Mouse (Mus musculus) forebrain, embryonic 12.5 days (tissue): Measurements from ENCODE around the gene Hint2. TPM values are rescaled to one million over a fixed set of nuclear protein-coding genes. Genes with fewer than 3 reads are reported as not detected.

ENCODE experiments used
- ATAC-seq: fragments of 200-750 bp; cut with Nextera tagmentation; 2 replicates; pipeline ENCODE4 v1.8.0; 2017; ENCODE audit warnings: moderate TSS enrichment; ENCODE audit not compliant: low FRiP score
- H3K27ac ChIP-seq: fragments of 300-500 bp; sonication (generic); 2 replicates; pipeline ENCODE4 v1.5.1; 2016; ENCODE audit warnings: mild to moderate bottlenecking
- H3K27me3 ChIP-seq: fragments of 300-500 bp; sonication (generic); 2 replicates; pipeline ENCODE4 v1.6.1; 2016; ENCODE audit warnings: mild to moderate bottlenecking
- H3K36me3 ChIP-seq: fragments of 300-500 bp; sonication (generic); replicated peaks from 2 replicates; pipeline ENCODE4 v1.6.1; 2016; ENCODE audit warnings: mild to moderate bottlenecking
- H3K4me1 ChIP-seq: fragments of 300-500 bp; sonication (generic); 2 replicates; pipeline ENCODE4 v1.6.1; 2016
- H3K4me2 ChIP-seq: fragments of 300-500 bp; sonication (generic); 2 replicates; pipeline ENCODE4 v1.6.1; 2016; ENCODE audit warnings: mild to moderate bottlenecking, moderate library complexity
- H3K4me3 ChIP-seq: fragments of 300-500 bp; sonication (generic); replicated peaks from 2 replicates; pipeline ENCODE4 v1.5.1; 2016; ENCODE audit warnings: mild to moderate bottlenecking
- H3K9ac ChIP-seq: fragments of 300-500 bp; sonication (generic); 2 replicates; pipeline ENCODE4 v1.6.1; 2016; ENCODE audit warnings: mild to moderate bottlenecking
- H3K9me3 ChIP-seq: fragments of 300-500 bp; sonication (generic); 2 replicates; pipeline ENCODE4 v1.6.1; 2016
- WGBS: fragments of 180-500 bp; shearing (Covaris S2); methylation state at CpG from one replicate; pipeline ENCODE4 v1.1.7; 2016; 5-methylcytosine and 5-hydroxymethylcytosine counted together
- polyA plus RNA-seq: library from polyadenylated mRNA; unstranded; fragments of >200 nt; fragmentation: Nextera tagmentation; extraction: Ambion mirVana; gene quantifications from 2 replicates; pipeline ENCODE4 v1.2.1, GENCODE M21; 2016

Gene Hint2
- polyA plus RNA-seq, result 69.5 and 71.2 TPM in 2 replicates

DNA sequence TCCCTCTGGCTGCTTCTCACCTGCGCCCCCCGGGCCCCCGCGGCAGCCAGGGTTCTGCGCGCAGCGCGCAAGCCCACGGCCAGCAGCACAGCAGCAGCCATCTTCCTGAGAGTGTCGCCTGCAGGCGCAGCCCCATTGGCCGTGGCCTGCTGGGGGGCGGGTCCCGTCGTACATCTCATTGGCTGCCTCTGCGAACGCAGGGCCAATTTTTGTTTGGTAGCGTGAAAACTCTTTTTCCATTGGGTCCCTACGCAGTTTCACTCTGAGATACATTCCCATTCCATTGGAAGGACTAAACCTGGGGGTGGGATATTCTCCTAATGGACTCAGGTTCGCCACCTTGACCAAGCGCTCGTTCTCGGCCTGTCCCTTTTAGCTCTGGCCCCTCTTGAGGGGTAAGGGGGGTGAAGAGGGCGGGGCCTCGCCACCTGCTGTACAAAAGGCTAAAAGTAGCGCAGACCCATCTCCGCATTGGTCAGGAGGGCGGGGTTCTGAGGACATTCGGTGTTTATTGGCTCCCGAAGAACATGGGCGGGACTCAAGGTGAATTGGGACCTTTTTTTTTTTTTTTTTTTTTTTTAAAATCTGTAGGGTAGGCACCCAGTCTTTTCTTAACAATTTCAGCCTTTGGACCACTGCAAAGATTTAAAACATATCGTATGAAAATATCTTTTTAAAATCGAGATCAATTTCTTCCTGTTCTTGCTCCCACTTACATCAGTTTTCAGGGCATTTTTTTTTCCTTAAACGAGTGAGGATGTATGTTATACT is at the start of gene Hint2:
TSS of gene Hint2 (minus strand) at position 128 of the 771 bp plus-strand sequence.
- WGBS, result 1% methylated on average over 33 of the region's 34 CpGs
- Histone ChIP-seq H3K9me3 (no peaks in the 10 kb centered on the region), H3K4me3 (peak within 1 kb of the TSS; percentile 72), H3K4me2 (peak within 1 kb of the TSS; percentile 73), H3K4me1 (peaks cover 18% of the 10 kb centered on the region), H3K9ac (peak within 1 kb of the TSS; percentile 81), H3K27ac (peak within 1 kb of the TSS; percentile 91), H3K27me3 (peaks cover 6% of the 10 kb centered on the region), H3K36me3 (peaks cover 2% of the 10 kb centered on the region; the same call in 1 of the 2 replicates)
- peak; percentile 96 for ATAC-seq

DNA sequence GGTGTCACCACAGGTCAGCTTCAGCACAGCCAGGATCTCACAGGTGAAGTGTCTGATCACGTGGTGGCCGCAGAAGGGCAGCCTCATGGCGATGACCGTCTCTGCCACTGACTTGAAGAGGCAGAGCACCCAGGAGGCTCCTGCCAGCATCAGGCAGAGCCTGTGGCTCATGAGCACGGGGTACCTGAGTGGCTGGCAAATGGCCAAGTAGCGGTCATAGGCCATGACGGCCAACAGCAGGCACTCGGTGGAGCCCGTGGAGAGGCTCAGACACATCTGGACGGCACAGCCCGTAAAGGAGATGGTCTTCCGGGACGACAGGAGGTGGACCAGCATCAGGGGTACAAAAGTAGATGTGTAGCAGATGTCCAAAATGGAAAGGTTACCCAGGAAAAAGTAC is 49.7 kb upstream of the Hint2 start:
- H3K27me3 ChIP-seq, result no peaks in the 10 kb centered on the region
- no peak overlapping the region for H3K9ac ChIP-seq
- no peak overlapping the region for H3K4me3 ChIP-seq
- no peak overlapping the region for H3K4me2 ChIP-seq
- H3K9me3 ChIP-seq, result no peaks in the 10 kb centered on the region
- no peak overlapping the region for H3K27ac ChIP-seq
- H3K36me3 ChIP-seq, result no peaks in the 10 kb centered on the region
- ATAC-seq, result no peak
- peaks cover 3% of the 10 kb centered on the region; the same call in 1 of the 2 replicates for H3K4me1 ChIP-seq
- WGBS, result 89% methylated on average over 13 of the region's 13 CpGs

DNA sequence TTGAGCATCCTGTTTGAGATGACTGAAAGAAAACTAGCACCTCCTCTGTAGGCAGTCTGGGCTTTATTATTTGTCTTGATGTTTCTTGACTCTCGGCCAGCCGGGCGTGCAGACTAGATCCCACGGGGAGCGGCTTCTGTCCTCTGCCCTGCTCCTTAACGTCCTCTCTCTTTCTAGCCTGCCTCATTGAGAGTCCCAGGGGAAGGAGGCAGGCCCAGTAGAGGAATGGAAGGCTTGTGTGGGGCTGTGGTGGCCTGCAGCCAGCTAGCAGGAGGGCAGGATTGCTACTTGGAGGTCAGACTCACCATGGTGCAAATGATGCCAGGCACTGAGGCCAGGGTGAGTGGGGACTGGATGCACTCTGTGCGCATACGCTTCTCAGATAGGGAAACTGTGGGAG is 47.6 kb upstream of the Hint2 start:
- ATAC-seq, result no peak
- Histone ChIP-seq H3K4me3 (no peak overlapping the region), H3K9me3 (no peaks in the 10 kb centered on the region), H3K4me2 (no peak overlapping the region), H3K36me3 (no peaks in the 10 kb centered on the region), H3K9ac (no peak overlapping the region), H3K27me3 (no peaks in the 10 kb centered on the region), H3K4me1 (peaks cover 3% of the 10 kb centered on the region; the same call in 1 of the 2 replicates), H3K27ac (no peak overlapping the region)
- 87% methylated on average over 8 of the region's 8 CpGs for WGBS

DNA sequence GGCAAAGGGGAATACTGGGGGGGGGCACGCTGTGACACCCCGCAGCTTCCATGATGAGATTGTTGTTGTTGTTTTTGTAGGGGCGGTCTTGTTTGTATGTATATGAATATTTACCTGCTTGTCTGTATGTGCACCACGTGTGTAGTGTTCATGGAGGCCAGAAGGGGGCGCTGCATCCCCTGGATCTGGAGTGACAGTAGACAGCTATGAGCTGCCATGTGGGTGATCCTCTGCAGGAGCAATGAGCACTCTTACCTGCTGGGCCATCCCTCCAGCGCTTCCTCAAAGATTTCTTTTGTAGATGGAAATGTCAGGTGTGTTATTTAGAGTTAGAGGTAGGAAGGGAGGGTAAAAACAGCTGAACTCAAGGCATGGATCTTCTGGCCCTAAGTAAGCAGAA is 47.2 kb upstream of the Hint2 start:
- Histone ChIP-seq H3K27ac (no peak overlapping the region), H3K9ac (no peak overlapping the region), H3K27me3 (no peaks in the 10 kb centered on the region), H3K4me2 (no peak overlapping the region), H3K36me3 (no peaks in the 10 kb centered on the region), H3K4me1 (peaks cover 3% of the 10 kb centered on the region; the same call in 1 of the 2 replicates), H3K4me3 (no peak overlapping the region), H3K9me3 (no peaks in the 10 kb centered on the region)
- 73% methylated on average over 6 of the region's 6 CpGs for WGBS
- no peak for ATAC-seq

DNA sequence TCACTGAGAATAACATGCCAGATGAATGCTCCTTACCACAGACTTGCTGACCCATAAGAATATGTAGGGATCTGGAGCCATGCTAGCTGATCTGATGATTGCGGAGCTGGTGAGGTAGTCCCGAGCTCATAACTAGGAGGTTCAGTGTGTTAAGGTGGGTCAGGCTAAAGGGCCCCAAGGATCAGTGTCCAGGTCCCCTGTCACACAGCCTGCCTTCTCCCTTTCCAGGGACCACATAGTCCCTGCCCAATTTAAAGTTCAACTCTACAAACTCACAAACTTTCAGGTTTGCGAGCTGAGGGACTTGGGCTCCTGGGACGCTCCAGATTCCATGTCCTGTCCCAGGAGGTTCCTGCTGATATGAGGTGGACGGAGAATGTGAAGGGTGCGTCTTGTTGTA is 44.4 kb upstream of the Hint2 start, which contains the start of gene Olfr70:
TSS of gene Olfr70 (minus strand) at position 101 of the 400 bp plus-strand sequence.
- H3K9me3 ChIP-seq, result no peaks in the 10 kb centered on the region
- H3K27ac ChIP-seq, result no peak within 1 kb of the TSS
- H3K4me3 ChIP-seq, result no peak within 1 kb of the TSS
- no peak for ATAC-seq
- H3K4me2 ChIP-seq, result no peak within 1 kb of the TSS
- 87% methylated on average over 6 of the region's 6 CpGs for WGBS
- no peaks in the 10 kb centered on the region for H3K4me1 ChIP-seq
- H3K9ac ChIP-seq, result no peak within 1 kb of the TSS
- no peaks in the 10 kb centered on the region for H3K27me3 ChIP-seq
- H3K36me3 ChIP-seq, result no peaks in the 10 kb centered on the region

DNA sequence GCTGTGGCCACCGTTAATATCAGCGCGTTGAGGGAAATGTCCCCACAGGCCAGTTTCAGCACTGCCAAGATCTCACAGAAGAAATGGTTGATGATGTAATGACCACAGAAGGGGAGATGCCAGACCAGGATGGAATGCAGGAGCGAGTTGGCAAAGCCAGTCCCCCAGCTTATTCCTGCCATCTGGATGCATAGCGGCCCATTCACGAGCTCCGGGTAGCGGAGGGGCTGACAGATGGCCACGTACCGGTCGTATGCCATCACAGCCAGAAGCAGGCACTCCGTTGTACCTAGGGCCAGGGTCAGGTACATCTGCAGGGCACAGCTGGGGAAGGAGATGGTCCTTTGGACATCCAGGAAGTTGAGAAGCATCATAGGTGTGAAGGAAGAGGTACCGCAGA is 40.3 kb upstream of the Hint2 start:
- no peaks in the 10 kb centered on the region for H3K9me3 ChIP-seq
- no peaks in the 10 kb centered on the region for H3K4me1 ChIP-seq
- no peak overlapping the region for H3K4me3 ChIP-seq
- no peaks in the 10 kb centered on the region; the same call in 1 of the 2 replicates for H3K36me3 ChIP-seq
- ATAC-seq, result no peak
- no peak overlapping the region for H3K27ac ChIP-seq
- H3K4me2 ChIP-seq, result no peak overlapping the region
- H3K27me3 ChIP-seq, result no peaks in the 10 kb centered on the region
- WGBS, result 91% methylated on average over 13 of the region's 13 CpGs
- H3K9ac ChIP-seq, result no peak overlapping the region

DNA sequence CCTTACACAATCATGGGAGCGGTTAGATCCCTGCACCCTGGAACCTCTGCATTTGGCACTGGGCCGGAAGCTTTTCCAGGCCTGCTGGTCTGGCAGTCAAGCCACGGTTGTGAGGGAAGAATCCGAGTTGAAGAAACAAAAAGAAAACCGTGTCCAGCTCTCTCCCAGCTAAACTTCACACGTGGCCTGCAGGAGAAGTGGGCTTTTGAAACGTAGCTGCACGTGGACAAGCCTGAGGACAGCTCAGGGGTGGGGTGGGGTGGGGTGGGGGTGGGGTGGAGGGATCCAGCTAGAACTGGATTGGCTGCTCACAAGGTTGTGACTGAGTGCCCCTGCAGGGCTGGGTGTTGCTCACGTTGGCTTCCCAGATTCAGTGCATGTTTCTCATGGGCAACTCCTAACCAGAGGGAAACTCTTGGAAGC is 39.0 kb upstream of the Hint2 start:
- no peak for ATAC-seq
- Histone ChIP-seq H3K9me3 (no peaks in the 10 kb centered on the region), H3K36me3 (peaks cover 6% of the 10 kb centered on the region), H3K4me2 (no peak overlapping the region), H3K9ac (no peak overlapping the region), H3K27ac (no peak overlapping the region), H3K4me3 (no peak overlapping the region), H3K4me1 (no peaks in the 10 kb centered on the region), H3K27me3 (no peaks in the 10 kb centered on the region)
- WGBS, result 40% methylated on average over 9 of the region's 9 CpGs

DNA sequence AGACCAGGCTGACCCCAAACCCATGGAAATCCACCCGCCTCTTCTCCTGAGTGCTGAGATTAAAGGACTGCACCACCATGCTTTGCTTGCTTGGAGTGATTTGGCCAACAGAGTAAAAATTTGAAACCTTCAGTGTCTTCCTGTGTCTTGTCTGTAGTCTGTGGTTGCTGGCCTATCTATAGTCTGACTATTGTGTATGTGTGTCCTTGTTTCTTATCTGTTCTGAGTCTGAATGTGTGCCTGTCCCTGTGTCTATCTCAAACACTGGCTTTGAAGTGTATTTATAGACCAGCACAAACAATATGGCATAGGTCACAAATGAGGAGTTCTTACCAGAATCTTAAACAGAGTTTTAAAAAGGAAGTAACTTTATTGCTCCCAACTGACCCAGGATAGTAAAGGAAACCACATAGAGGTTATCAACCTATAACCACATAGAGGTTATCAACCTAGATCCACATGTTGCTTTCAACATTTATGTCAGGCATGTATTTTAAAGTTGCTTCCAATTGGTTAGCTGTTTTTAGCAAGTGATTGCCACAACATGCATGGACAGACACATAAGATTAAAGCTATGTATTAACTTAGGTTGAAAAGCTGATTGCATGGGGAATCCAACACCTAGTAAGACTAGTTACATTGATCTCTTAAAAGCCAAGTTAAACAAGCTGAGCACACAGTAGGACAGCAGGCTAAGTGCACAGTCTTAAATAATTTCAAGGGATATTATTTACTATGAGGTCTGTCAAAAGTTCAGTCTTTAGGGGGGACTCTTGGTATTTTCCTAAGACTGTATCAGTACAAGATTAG is 38.4 kb upstream of the Hint2 start:
- Histone ChIP-seq H3K36me3 (peaks cover 12% of the 10 kb centered on the region), H3K4me2 (no peak overlapping the region), H3K4me3 (no peak overlapping the region), H3K9ac (no peak overlapping the region), H3K4me1 (no peaks in the 10 kb centered on the region), H3K9me3 (no peaks in the 10 kb centered on the region), H3K27ac (no peak overlapping the region), H3K27me3 (no peaks in the 10 kb centered on the region)
- 82% methylated on average over 1 of the region's 1 CpGs for WGBS
- no peak for ATAC-seq

DNA sequence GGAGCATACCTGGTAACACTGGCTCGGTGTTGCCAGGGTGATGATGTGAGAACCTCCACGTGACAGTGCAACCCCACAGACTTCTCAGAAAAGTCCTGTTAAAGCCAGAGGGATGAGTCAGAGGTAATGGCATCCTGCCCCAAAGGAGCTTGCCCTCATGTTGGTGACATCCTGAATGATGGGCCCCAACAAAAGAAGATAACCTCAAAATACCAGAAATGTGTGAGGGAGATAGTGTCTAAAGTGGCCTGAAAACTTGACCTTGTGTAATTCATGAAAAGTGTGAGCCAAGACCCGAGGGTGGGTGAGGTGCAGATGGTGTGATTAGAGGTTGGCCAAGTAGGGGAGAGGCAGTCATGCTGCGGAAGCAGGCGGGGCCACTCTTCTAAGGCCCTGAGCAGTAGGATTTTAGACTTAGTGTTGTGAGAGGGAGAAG is 37.6 kb upstream of the Hint2 start:
- 78% methylated on average over 5 of the region's 5 CpGs for WGBS
- no peak for ATAC-seq
- H3K4me3 ChIP-seq, result no peak overlapping the region

DNA sequence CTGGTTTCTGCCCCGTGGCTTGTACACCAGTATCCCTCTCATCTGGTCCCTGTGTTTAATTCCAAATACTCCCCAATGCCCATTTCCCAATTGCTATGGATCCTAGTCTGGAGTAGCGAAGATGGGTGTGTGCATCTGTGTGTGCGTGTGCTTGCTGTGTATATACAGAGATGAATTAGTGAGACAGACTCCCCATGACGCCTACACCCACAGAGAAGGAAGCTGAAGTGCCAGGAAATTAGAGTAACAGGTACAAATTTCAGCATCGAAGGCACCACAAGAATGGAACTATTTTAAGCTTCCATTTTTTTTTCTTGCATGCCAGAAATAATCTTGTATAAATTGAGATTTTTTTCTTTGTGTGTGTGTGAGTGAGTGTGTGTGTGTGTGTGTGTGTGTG is 34.8 kb upstream of the Hint2 start:
- peaks cover 42% of the 10 kb centered on the region for H3K36me3 ChIP-seq
- no peak overlapping the region for H3K4me3 ChIP-seq
- H3K4me2 ChIP-seq, result no peak overlapping the region
- ATAC-seq, result no peak
- no peak overlapping the region for H3K9ac ChIP-seq
- no peaks in the 10 kb centered on the region for H3K9me3 ChIP-seq
- H3K4me1 ChIP-seq, result no peaks in the 10 kb centered on the region
- WGBS, result 90% methylated on average over 5 of the region's 5 CpGs
- no peak overlapping the region for H3K27ac ChIP-seq
- H3K27me3 ChIP-seq, result no peaks in the 10 kb centered on the region

More for the DNA sequence above, 37.6 kb upstream of the Hint2 start:
- Histone ChIP-seq H3K4me2 (no peak overlapping the region), H3K27ac (no peak overlapping the region), H3K9me3 (no peaks in the 10 kb centered on the region), H3K36me3 (peaks cover 20% of the 10 kb centered on the region), H3K9ac (no peak overlapping the region), H3K27me3 (no peaks in the 10 kb centered on the region), H3K4me1 (no peaks in the 10 kb centered on the region)

DNA sequence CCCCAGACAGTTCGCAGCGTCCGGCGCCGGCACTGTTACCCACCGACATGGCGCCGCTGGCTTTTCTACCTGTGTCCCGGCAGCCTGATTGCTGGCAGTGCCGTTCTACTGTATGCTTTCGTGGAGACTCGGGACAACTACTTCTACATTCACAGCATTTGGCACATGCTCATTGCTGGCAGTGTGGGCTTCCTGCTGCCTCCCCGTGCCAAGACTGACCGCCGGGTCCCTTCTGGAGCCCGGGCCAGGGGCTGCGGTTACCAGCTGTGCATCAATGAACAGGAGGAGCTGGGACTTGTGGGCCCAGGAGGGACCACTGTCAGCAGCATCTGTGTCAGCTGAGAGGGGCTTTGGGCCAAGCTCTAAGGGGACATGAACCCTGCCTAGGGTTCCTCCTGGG is 33.8 kb upstream of the Hint2 start:
- Histone ChIP-seq H3K4me1 (no peaks in the 10 kb centered on the region), H3K36me3 (peaks cover 52% of the 10 kb centered on the region), H3K27ac (no peak overlapping the region), H3K9me3 (no peaks in the 10 kb centered on the region), H3K4me2 (no peak overlapping the region), H3K4me3 (no peak overlapping the region), H3K9ac (no peak overlapping the region), H3K27me3 (no peaks in the 10 kb centered on the region)
- WGBS, result 95% methylated on average over 17 of the region's 17 CpGs
- no peak for ATAC-seq

DNA sequence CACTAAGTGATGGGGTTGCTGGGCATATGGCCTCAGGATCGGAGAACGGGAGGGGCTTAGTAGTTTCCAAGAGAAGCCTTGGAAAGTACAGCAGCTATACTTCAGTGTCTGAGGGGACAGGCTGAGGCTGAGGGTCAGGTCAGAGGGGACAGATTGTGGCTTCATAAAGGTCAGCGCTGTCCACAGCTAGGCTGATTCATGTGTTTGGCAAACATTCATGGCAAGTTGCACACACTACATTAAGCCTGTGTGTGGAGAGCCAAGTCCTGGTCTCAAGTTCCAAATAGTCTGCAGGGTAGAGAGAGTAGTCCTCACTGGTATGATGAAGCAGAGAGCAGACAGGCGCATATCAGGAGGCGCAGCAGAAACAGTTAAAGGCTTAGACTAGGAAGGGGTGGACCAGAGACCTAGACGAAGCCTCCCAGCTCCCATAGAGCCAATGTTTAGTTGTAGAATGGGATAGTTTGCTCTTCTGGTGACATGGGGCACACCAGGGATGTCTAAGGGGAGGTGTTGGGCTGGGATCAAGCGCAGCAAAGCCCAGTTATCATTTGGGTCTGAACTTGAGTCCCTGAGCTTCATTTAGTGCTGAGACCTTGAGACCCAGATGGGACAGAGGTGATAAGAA is 23.3 kb upstream of the Hint2 start:
- no peaks in the 10 kb centered on the region for H3K9me3 ChIP-seq
- no peaks in the 10 kb centered on the region for H3K4me1 ChIP-seq
- peaks cover 64% of the 10 kb centered on the region for H3K36me3 ChIP-seq
- no peak for ATAC-seq
- no peak overlapping the region for H3K9ac ChIP-seq
- 92% methylated on average over 7 of the region's 7 CpGs for WGBS
- no peak overlapping the region for H3K27ac ChIP-seq
- H3K27me3 ChIP-seq, result no peaks in the 10 kb centered on the region
- no peak overlapping the region for H3K4me2 ChIP-seq
- no peak overlapping the region for H3K4me3 ChIP-seq
